Mouse (Mus musculus) MEL (cell line): ENCODE data around the gene Otop1.

Source experiments
- BHLHE40 ChIP-seq: IDR thresholded peaks from 2 replicates; pipeline ENCODE4 v1.6.1; 2012; ENCODE audit warnings: low read depth, mild to moderate bottlenecking, inconsistent platforms, low read length, improper control_type of control experiment, borderline replicate concordance
- CTCF ChIP-seq, 3 experiments: IDR thresholded peaks in 2 of 3; conservative IDR thresholded peaks in 1 of 3; 2 replicates each; pipeline ENCODE4 v1.5.1; 2011 to 2012; ENCODE audit warnings: low read length in 3 of 3, low read depth in 2 of 3, mild to moderate bottlenecking in 2 of 3, improper control_type of control experiment in 1 of 3, inconsistent platforms in 1 of 3, mixed read lengths in 1 of 3, moderate library complexity in 1 of 3; ENCODE audit not compliant: control insufficient read depth in 1 of 3, insufficient read depth in 1 of 3, poor library complexity in 1 of 3, severe bottlenecking in 1 of 3
- EP300 ChIP-seq, 2 experiments: IDR thresholded peaks; 2 replicates each; pipeline ENCODE4 v1.6.1; 2011; ENCODE audit warnings: improper control_type of control experiment in 2 of 2, low read length in 2 of 2, low read depth in 1 of 2, mild to moderate bottlenecking in 1 of 2
- GATA1 ChIP-seq: IDR thresholded peaks from 2 replicates; pipeline ENCODE4 v1.6.1; 2011; ENCODE audit warnings: low read depth, low read length, improper control_type of control experiment
- HCFC1 ChIP-seq: IDR thresholded peaks from 2 replicates; pipeline ENCODE4 v1.6.1; 2012; ENCODE audit warnings: low read depth, mild to moderate bottlenecking, inconsistent platforms, low read length, improper control_type of control experiment, moderate library complexity
- JUND ChIP-seq: IDR thresholded peaks from 2 replicates; pipeline ENCODE4 v1.6.1; 2011; ENCODE audit warnings: low read depth, mild to moderate bottlenecking, improper control_type of control experiment, low read length
- MAFK ChIP-seq: IDR thresholded peaks from 2 replicates; pipeline ENCODE4 v1.6.1; 2011; ENCODE audit warnings: low read depth, mild to moderate bottlenecking, low read length, improper control_type of control experiment, borderline replicate concordance
- MAZ ChIP-seq: IDR thresholded peaks from 2 replicates; pipeline ENCODE4 v1.6.1; 2012; ENCODE audit warnings: low read depth, mild to moderate bottlenecking, inconsistent platforms, low read length, improper control_type of control experiment
- POLR2A ChIP-seq, 2 experiments: IDR thresholded peaks; 2 replicates each; pipeline ENCODE4 v1.6.1; 2011 to 2012; ENCODE audit warnings: low read length in 2 of 2, mild to moderate bottlenecking in 2 of 2, control low read depth in 1 of 2, improper control_type of control experiment in 1 of 2, low read depth in 1 of 2, moderate library complexity in 1 of 2; ENCODE audit not compliant: control insufficient read depth in 1 of 2, insufficient read depth in 1 of 2, poor library complexity in 1 of 2
- POLR2AphosphoS2 ChIP-seq: IDR thresholded peaks from 2 replicates; pipeline ENCODE4 v1.6.1; 2011; ENCODE audit warnings: low read length, improper control_type of control experiment
- TBP ChIP-seq: IDR thresholded peaks from 2 replicates; pipeline ENCODE4 v1.8.0; 2011; ENCODE audit warnings: low read depth, low read length, improper control_type of control experiment
- UBTF ChIP-seq: IDR thresholded peaks from 2 replicates; pipeline ENCODE4 v1.6.1; 2012; ENCODE audit warnings: low read depth, mild to moderate bottlenecking, inconsistent platforms, low read length, improper control_type of control experiment, moderate library complexity, borderline replicate concordance; ENCODE audit not compliant: insufficient read depth
- USF1 ChIP-seq: IDR thresholded peaks from 2 replicates; pipeline ENCODE4 v1.6.1; 2014; ENCODE audit warnings: low read depth, mild to moderate bottlenecking, inconsistent platforms, low read length, improper control_type of control experiment, moderate library complexity

- TF ChIP-seq HCFC1 (no peak), EP300 (IDR thresholded peaks at IDR 0.05; ENCODE audit: low read depth in 1 of 2, low read length in 2 of 2) (no peak), POLR2A (IDR thresholded peaks at IDR 0.05; ENCODE audit: control insufficient read depth in 1 of 2, insufficient read depth in 1 of 2, low read depth in 1 of 2, low read length in 2 of 2, poor library complexity in 1 of 2) (no peak), MAFK (no peak), BHLHE40 (no peak), CTCF (IDR thresholded peaks at IDR 0.05 in 2 of 3, conservative IDR thresholded peaks at IDR 0.05 in 1 of 3; ENCODE audit: control insufficient read depth in 1 of 3, insufficient read depth in 1 of 3, low read depth in 2 of 3, low read length in 3 of 3, poor library complexity in 1 of 3, severe bottlenecking in 1 of 3) (no peak), POLR2AphosphoS2 (no peak), USF1 (no peak), MAZ (no peak), GATA1 (no peak), UBTF (no peak), JUND (no peak), TBP (no peak)
Measured at GRCm38 (mm10) chr5:38277936-38278600, 2.3 kb downstream of the Otop1 start.
